Mouse (Mus musculus) testis, postnatal 14 days (tissue): Measurements from ENCODE around the gene Carhsp1.

Experiments used
- DNase-seq: peaks from one replicate; pipeline ENCODE4 v3.0.0; 2021; ENCODE audit warnings: low spot score

Gene Carhsp1

DNA sequence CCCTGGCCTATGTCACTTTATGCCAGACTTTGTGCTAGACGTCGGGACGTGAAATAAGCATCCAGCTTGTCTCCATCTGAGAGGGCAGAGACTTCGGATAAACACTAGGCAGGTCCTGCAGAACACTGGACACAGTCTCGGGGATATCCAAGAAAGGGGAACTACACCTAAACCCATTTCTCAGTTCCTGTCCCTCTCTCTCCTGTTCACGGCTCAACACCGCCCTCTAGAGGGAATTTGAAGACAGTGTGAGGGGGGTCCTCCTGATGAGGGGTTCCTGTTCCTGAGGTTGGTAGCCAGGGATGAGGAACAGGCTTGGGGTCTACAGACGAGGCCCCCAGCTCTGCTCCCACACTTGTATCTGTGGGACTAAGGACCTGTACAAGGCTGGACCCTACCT, 2.2 kb upstream of the Carhsp1 start:
- DNase-seq = peak; percentile 39

DNA sequence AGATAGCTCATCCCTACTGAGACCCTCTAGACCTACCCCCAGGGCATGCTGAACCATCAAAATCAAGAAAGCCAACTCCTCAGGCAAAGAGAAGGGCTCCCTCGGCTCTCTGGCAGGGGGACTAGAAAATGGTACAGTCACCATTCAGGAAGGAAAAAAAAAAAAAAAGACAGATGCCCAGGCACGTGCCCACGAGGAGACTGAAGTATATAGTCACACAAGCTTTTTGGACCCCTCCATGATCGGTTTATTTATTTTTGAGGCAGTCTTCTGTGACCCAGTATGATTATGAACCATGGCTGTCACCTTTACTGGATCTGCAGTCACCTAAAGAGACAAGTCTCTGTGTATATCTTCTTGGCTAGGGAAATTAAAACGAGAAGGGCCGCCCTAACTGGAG, 1.4 kb upstream of the Carhsp1 start:
- DNase-seq = no peak

DNA sequence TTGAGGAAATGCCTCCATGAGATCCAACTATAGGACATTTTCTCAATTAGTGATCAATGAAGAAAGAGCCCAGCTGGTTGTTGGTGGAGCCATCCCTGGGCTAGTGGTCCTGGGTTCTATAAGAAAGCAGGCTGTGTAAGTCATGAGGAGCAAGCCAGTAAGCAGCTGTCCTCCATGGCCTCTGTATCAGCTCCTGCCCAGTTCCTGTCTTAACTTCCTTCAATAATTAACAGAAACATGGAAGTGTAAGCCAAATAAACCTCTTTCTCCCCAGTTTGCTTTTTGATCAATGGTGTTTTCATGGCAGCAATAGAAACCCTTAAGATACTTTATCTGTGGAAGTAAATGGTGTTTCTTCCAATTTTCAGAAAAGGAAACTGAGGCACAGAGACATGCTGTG, 856 bp upstream of the Carhsp1 start:
- no peak for DNase-seq

DNA sequence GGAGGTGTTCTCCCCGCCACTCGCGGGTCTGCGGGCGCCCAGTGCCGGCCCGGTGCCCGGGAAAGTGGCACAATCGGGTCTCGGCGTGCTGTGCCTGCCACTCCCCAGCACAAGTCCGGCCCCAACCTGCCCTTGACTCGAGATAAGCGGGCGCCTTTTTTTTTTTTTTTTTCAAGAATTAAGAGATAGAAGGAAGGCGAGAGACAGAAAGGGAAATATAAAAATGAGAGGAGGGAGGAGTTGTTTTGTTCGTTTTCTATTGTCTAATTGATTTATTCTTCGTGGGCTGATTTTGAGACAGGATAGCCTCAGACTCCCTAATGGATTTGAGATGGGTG, 364 bp upstream of the Carhsp1 start:
- no peak for DNase-seq

DNA sequence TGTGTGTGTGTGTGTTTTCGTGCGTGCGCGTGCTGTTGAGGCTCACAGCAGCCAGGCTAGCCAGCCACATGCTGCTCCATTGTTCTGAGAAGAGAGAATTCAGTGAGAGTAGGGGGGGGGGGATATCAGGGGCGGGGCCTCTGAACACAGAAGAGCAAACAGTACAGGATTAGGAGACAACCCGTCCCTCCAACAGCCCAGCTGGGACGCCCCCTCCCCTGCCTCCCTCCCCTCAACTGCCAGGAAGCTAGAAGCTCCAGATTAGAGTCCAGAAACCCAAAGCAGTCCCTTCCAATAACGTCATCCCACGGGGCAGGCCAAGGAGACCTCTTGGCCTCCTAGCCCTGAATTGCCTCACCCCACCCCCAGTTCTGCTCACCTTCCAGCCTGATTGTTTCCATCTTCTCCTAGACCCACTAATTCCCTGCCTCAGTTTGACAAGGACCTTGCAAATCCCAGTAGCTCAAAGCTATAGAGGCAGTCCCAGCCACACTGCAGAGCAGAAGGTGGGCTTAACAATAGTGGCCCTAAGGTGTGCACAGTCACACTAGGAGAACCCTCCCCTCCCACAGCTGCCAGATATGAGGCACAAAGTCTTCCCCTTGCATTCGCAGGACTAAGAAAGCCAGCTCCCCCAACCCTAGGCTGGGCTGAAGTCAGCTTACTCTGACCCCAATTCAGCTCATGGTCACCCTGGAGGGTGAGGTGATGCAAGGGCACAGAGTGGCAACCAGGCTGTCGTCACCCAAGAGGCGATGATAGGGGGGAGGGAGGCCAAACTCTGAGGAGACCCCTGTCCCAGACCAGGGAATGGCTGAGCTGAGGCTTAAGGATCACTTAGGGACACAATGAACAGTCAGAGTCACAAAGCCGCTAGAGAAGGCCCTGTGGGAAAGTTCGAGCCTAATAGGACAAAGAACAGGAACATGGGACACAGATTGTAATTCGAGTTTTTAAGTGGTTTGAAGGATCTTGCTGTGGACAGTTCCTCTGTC, 1.6 kb downstream of the Carhsp1 start:
- DNase-seq = no peak

DNA sequence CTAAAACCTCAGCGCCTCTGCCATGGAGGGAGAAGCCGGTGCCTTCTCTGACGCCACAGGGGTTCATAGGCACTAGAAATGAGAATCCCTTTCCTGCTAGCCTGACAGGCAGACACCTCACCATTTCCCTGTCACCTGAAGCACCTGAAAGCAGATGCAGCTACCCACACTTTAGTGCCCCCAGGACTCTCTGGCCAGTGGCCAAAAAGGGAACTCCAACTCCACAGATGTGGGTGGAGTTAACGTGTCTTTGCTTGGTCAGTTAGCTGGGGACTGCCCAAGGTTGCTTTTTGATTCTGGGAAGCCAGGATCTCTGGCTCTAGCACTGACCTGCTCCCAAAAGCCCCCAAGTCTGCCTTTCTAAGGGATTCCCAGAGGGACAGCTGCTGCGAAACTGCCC, 2.5 kb downstream of the Carhsp1 start:
- no peak for DNase-seq

DNA sequence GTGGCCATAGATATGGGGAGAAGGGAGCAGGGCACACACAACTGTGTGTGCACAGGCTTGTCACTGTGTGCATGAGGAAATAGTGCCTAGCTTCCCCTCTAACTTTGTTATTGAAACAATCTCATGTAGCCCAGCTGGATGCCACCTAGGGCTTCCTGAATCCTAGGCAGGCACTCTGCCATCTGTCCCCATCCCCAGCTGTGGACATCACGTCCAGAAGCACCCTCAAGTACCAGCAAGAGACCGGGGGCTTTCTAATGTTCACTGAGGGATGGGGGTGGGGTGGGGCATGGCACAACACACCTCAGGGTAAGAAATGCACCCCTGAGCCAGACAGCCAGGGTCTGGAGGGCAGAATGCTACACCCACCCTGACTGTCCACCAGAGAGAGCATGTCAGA, 3.6 kb downstream of the Carhsp1 start:
- no peak for DNase-seq

DNA sequence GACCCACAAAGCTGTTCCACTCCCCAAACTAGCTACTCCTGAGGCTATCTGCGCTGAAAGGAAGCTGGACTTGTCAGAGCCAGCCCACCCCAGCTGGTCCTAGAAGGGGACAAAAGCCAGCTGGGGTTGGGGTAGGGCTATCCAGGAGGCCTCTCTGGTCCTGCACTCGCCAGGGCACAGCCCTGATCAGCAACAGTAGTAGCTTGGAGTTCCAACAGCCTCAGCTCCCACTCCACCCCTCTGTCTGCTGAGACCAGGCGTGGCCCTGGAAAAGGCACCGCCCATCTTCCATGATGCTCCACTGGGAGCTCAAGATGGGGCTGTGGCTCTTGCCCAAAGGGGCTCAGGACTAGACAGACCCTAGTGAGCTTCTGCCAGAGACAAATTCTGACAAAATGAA, 4.1 kb downstream of the Carhsp1 start:
- DNase-seq = no peak

DNA sequence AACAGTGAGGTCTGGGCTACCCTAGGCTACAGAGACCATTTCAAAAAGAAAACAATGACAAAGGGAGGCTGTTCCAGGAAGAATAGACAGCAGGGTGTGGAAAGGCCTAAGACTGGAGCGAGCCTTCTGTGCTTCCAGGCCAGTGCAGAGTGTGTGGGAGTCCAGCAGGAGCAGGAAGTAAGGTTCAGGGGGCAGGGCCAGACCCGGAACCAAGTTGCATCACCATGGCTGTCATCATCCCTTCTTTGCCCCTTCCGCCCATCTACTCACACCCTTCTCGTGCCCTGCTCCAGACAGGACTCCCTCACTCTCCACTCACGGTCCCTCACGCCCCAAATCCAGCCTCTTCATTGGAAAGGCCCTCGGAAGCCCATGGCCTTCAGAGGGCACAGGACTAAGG, 4.7 kb downstream of the Carhsp1 start:
- DNase-seq = no peak

DNA sequence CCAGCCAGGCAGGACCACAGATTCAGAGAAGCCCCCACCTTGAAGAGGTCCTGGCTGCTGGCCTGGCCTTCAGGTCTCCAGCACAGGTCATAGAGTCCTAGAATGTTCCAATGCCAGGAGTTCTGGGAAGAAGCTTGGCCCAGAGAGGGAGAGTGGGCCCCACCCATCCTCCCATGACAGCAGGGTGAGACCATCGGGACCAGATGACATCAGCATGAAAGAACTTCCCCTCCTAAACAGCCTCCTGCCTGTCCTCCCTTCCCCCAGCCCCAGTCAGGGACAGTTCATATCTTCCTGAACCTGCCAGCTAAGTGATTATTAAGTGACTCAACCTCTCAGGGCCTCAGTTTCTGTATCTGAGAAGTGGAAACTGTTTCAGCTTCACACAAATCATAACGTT, 5.5 kb downstream of the Carhsp1 start:
- DNase-seq = no peak

DNA sequence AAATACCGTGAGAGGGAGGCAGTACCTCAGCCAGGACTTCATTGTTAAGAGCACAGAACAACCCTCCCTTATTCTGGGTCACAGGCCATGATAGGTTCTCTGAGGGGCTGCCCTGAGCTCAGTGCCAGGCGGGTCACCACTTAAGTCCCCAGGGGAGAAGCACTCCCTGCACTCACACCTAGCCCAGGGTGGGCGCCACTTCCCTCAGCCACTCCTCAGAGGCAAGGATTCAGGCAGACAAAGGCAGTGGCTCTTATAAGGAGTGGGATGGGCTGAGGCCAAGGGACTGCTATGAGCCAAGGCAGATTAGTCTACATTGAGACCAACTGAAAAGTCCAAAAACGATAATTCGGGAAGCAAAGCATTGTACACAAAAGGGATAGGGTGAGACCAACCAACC, 6.6 kb downstream of the Carhsp1 start:
- DNase-seq = no peak

DNA sequence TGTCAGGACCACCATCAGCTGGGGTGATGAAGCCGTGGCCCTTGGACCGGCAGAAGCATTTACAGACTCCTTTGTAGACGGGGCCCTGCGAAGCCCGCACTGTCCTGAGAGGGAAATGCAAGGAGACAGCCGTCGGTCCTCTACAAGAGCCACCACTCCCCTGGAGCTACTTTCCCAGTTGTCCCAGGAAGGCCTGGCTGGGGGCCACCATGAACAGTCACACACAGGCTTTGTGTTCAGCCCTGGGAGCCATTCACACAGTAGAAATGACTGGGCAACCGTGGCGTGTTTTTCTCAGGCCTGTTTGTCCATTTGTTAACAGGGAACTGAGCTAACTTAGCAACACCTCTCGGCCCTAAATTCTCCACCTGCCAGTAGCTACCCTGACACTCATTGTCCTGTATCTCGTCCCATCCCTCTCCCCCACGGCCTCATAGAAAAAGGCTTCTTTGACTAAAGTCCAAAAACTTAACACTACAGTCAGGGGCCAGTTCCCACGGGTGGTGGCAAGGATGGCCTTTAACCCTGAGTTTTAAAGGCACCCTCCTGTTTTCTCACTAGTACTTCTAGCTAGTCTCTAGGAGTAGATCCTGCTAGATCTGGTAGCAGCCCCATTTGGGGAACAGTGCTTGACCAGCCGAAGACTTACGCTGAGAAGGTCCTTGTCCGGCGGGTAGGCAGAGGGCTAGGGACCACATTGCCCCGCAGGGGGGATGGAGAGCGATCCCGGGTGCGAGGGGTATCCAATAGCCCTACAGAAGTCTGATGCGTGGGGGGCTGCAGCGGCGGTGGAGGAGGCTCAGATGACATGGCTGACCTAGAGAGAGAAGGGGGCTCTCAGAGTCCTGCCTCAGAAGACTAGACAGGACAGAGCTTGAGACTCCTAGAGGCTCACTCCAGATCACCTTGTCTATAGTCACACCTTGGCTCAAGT, 8.1 kb downstream of the Carhsp1 start:
- no peak for DNase-seq

DNA sequence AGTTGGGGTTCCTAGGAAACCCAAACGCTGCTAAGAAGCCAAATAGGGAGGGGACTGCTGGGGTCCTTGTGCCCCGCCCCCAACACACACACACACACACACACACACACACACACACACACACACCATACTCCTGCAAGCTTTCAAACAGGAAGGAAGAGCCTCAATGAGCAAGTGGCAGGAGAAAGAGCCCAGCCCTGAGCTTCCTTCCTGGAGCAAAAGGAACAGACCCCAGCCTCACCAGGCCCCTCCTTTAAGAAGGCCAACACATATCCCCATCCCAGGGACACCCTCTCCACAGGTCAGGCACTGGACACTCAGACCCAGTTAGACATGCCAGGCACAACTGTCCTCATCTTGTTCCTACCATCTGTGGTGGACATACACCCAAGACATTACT, 8.9 kb downstream of the Carhsp1 start:
- no peak for DNase-seq

DNA sequence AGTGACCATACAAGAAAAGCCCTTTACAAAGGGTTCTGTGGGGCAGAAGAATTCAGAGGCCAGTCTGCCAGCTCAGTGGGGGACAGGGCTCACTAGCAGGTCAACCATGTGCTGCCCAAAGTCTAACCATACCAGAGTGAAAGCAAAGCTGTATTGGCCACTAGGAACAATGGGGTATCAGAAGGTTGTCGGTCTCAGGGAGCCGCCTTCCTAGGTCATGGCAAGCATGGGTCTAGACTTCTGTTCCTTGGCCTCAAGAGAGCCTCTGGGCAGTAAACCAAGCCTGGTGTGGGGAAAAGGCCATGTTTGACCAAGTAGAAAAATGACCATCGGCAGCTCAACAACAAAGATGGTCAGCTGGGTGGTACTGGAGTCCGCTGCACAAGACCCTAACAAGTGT, 13.2 kb downstream of the Carhsp1 start:
- no peak for DNase-seq

DNA sequence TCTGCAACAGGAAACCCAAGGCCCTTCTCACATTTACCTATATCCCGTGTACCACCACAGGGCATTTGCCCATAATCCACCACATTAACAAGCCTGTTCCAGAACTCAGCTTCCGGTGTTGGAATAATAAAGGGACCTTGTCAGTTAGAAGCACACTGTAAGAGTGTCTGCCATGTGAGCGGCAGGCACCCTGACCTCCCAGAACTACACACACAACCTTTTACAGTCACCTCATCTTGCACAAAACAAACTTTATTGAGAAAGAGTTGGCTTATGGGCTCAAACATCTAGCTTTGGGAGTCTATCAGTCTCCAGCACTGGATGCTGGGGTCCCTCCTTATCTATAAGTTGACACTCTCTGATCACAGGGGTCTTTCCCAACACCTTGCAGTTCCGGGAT, 13.6 kb downstream of the Carhsp1 start:
- no peak for DNase-seq

DNA sequence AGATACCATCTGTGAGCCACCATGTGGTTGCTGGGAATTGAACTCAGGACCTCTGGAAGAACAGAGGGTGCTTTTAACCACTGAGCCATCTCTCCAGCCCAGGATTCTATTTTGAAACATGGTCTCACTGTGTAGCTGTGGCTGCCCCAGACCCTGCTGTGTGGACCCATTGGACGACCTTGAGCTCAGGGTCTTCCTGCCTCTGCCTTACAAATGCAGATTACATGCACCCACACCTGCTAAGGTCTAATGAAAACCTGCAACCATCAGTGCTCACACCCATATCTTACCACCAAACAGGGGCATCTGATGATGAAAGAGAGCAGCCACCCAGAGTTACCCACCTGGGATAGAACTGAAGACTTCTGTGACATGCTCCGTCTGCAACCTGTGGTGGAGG, 15.7 kb downstream of the Carhsp1 start:
- DNase-seq = no peak

DNA sequence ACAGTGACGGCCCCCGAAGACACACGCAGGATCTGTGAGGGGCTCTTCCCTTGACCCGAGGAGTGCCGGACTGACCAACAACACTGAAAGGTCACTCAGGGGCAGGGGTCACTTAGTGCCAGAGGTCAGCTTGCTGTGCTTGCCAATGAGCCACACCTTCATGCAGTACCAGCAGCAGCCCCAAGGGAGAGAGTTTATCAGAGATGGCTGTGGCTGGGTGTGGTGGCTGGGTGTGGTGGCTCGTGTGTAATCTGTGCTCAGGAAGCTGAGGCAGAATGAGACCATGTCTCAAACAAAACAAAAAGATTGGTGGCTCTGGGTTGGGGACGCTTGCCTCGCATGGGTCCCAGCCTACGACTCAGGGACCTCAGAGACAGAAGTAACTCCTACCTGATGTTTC, 16.4 kb downstream of the Carhsp1 start:
- no peak for DNase-seq

DNA sequence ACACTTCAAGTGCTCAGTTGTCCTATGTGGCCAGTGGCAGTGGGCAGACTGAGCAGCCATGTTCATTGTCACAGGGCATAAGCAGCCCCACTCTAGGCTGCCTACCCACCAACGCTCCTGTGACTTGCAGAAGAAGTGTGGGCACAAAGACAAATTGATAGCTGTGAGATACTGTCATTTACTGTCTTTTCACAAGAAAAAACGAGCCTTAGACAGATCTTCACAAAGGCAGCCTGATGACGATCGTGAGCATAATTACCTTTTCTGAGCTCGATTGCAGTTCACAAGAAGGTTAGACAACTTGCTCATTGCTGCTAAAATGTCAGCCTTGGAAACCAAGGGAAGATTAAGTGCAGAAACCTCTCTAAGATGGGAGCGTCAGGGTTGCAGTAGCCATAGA, 16.8 kb downstream of the Carhsp1 start:
- no peak for DNase-seq

DNA sequence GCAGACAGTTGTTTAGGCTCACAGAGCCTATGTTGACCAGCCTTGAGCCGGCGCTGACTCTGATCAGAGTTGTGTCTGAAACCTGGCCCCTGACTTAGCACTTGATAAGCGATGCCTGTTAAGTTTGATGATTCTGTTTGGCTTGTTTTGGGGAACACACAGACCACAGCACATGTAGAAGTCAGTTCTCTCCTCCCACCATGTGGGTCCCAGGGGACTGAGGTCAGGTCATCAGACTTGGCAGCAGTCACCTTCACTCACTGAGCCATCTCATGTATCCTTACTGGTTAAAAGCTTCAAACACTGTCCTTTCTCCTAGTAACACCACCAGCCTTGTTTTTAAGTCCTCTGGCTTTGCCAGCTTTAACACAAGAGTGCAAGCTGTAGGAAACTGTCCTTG, 21.9 kb downstream of the Carhsp1 start:
- DNase-seq = no peak

DNA sequence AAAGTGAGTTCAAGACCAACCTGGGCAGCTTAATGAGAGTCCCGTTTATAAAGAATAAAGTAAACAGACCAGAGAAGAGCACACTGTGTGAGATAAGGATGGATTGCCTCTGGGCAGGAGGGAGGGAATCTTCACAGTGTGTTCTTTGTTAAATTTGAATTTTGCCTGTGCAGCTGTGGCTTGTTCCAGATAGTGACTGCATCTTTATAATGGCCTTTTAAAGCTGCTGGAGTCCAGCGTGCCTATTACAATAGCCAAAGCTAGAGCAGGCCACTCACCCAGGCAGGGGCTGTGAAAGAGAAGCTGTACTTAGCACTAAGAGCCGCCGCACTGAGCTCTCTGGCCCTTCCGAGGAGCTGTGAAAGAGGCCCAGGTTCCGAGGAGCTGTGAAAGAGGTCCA, 26.4 kb downstream of the Carhsp1 start:
- no peak for DNase-seq

DNA sequence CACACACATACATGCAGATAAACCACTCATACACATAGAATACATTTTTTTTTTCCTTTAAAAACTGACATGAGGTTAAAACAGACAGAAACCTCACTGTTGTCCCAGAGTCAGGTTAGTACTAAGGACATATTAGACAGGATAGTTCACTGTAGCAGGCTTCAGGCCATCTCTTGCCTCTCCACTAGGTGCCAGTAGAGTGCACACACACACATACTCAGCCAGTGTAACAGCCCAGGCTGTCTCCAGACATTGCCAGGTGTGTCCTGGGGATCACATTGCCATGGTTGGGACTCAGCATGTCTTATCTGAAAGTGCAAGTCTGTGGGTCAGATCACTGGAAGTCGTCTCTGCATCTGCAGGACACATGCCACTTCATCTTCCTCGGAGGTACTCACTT, 28.1 kb downstream of the Carhsp1 start:
- no peak for DNase-seq

DNA sequence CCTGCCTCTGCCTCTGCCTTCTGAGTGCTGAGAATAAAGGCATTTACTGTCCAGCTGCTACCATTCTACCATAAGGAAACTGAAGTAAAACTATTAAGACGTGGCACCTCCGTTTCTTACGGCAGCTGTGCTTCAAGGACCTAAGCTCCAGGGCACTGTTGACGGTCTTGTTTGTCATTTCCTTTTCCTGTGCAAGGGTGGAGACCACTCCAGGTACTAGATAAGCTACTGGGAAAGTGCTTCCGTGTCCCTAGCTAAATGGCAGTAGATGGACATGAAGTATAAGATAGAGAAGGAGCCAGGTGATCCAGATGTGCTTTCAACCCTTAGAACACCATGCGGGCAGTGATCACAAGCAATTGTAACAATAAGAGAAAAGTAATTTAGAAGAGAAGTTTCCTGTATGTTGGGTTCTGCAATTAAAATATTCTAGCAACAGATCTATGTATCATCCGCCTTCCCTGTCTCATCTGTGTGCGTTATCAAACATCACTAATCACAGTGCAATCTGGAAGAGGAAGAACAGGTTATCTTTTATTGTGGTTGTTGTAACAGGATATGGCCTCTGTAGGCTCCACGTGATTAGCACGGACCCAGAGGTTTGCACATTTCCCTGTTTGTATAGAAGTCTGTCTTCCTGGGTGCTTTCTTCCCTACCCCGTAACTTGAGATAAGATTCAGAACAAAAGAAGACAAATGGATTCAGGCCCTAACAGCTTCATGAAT, 32.3 kb downstream of the Carhsp1 start:
- no peak for DNase-seq

DNA sequence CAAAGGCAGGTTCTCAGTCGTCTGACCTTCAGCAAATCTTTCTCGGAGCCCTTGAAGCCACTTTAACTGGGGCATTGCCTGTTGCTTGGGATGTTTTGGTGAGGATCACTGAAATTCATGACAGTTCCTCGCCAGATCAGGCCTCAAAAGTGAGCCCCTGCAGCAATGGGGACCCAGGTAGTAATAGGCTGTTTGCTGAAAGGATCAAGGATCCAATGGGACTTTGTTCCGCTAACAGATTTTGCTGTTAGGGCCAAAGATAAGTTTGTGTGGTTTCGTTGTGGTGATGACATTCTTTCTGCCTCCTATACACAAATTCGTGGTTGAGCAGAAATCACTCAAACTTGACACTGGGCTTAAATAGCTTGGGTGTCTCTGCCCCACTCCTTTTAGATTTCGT, 33.8 kb downstream of the Carhsp1 start:
- DNase-seq = no peak
